Mouse (Mus musculus) hematopoietic stem cell, adult 5-6 weeks (primary cell): ENCODE data around the gene Rdh14. TPM values are rescaled to one million over a fixed set of nuclear protein-coding genes. Genes with fewer than 3 reads are reported as not detected.
A peak's percentile ranks its signal among the peaks of the same experiment; 100 is the strongest.

Experiments
- ATAC-seq, 2 experiments: fragments of 125-278 bp in 1 of 2; replicated peaks in 1 of 2; 2 replicates each; pipeline ENCODE4 v1.8.0; 2016 to 2017; ENCODE audit warnings: inconsistent platforms in 2 of 2, mild to moderate bottlenecking in 2 of 2, moderate number of reproducible peaks in 2 of 2, low read depth in 1 of 2, moderate TSS enrichment in 1 of 2; ENCODE audit not compliant: low FRiP score in 2 of 2, poor library complexity in 2 of 2, severe bottlenecking in 2 of 2, insufficient read depth in 1 of 2, low TSS enrichment in 1 of 2
- total RNA-seq: library from RNA; stranded (forward); fragments of 172-1452, 232-1000 nt; gene quantifications from 2 replicates; pipeline ENCODE4 v1.2.3, GENCODE M21; 2017

The Rdh14 gene
- 15.6 and 23.8 TPM in 2 replicates for total RNA-seq

- ATAC-seq: peak; percentile 98 to 99
Measured at GRCm38 (mm10) chr12:10390671-10391441, at the start of gene Rdh14. Rdh14 (plus strand) TSS chr12:10390772.

DNA sequence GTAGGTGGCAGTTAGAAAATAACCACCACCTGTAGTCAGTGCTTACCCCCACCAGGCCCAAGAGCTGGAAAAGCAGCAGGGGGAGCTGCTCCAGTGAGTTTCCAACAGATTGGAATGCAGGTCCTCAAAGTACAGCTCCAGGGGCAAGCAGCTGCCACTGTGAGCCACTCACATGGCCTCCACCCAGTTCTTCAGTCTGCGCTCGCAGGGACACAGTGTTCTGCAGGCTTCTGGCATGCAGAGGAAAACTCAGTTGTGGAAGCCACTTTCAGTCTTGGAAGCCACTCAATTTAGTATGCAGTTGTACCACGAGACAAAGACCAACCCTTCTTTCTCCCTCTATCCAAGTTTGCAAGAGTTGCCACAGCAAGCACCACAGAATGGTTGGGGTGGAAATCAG, 39.9 kb upstream of the Rdh14 start:
- no peak for ATAC-seq

- ATAC-seq: no peak
Measured at GRCm38 (mm10) chr12:10357756-10358155, 32.8 kb upstream of the Rdh14 start.

DNA sequence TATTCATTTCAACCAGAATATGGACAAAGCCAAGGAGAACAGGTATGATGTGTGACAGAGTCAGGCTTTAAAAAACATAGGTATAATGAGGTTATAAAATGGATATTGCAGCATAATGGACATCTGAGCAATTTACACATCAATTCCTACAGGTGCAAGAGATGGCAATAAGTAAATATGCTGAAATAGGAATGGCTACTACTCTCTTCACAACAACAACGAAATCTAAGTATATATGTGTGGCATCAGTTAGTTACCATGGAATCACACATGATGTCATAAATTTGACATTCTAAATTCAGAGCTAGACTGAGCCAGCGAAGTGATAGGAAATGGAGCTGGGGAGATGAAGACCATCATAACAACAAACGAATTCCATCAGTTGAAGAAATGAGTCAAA, 20.9 kb upstream of the Rdh14 start, which contains the start of gene Nt5c1b:
Gene Nt5c1b (plus strand): TSS at position 301 of the 400 bp plus-strand sequence.
- ATAC-seq: no peak

- no peak for ATAC-seq
Measured at GRCm38 (mm10) chr12:10400788-10401187, 10.2 kb downstream of the Rdh14 start.

DNA sequence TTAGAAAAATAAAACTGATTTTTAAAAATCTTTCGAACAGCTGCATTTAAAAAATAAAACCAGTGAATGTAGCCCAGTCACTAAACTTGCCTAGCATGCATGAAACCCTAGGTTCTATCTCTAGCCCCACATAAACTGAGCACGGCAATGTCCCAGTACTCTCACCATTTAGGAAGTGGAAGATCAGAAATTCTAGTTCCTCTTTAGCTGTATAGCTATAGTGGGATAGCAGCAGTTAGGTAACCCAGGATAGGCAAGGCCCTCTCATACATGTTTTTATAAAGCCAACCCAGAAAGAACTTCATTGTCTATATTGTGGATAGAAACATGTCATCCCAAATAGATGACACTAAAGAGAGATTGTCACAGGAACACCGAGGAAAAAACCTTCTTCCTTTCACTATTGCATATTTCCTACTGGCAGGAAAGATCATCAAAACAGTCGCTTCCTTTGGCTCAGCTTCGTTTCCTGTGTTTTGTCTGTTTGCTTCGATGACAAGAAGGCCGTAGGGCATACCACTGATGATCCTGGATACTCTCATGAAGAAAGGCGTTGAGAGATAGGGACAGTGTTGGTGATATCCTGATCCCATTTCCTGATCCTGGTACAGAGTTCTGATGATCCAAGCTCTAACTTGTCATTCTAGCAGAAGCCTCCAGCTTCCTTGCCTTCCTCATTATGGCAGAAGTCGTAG, 12.0 kb downstream of the Rdh14 start:
- no peak for ATAC-seq

DNA sequence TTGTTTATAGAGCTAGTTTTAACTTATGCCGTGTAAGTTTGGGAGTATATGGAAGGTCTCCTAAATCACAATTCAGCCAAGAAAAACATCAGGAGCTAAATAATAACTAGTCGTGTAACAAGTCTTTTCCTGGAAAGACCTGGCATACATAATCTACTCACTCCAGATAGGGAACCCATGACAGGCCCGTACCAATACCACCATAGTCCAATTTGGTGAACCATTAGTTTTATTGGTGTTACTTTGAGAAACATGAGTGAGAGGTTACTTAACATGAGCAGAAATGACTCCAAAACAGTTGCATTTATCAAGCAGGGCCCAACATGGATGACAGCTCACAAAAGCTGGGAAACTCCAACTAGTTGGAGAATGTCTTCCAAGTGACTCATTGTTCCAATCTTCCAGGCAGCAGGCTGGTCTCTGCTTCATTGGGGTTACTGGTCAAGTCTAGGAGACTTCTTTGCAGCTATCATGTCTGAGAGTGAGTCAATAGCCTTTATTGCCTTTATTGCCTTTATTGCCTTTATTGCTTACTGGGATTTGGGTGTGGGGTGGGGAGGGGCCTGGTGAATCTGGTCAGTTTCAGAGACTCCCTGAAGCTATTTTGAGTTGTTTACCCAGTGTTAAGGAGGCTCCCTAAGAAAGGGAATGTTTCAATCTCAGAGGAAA, 20.1 kb downstream of the Rdh14 start:
- ATAC-seq: no peak

DNA sequence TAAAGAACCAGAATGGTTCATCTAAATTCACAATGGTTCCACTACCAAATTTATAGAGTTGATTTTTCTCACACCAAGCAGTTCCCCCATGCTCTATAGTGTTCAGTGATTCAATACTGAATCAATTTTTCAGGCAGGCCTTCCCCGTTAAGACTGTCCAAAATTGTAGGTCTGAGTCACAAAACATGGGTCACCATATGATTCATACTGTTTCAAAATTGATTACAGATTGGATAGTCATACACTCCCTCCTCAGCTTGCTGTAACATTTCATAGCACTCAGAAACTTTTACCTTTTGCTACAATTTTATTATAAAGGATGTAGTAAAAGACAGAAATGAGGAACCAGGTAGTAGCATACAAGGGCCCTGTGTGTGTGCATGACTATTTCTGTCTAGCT, 20.9 kb downstream of the Rdh14 start:
- no peak for ATAC-seq

GRCm38 (mm10) chr12:10422347-10422746, 31.8 kb downstream of the Rdh14 start:
- ATAC-seq: no peak

DNA sequence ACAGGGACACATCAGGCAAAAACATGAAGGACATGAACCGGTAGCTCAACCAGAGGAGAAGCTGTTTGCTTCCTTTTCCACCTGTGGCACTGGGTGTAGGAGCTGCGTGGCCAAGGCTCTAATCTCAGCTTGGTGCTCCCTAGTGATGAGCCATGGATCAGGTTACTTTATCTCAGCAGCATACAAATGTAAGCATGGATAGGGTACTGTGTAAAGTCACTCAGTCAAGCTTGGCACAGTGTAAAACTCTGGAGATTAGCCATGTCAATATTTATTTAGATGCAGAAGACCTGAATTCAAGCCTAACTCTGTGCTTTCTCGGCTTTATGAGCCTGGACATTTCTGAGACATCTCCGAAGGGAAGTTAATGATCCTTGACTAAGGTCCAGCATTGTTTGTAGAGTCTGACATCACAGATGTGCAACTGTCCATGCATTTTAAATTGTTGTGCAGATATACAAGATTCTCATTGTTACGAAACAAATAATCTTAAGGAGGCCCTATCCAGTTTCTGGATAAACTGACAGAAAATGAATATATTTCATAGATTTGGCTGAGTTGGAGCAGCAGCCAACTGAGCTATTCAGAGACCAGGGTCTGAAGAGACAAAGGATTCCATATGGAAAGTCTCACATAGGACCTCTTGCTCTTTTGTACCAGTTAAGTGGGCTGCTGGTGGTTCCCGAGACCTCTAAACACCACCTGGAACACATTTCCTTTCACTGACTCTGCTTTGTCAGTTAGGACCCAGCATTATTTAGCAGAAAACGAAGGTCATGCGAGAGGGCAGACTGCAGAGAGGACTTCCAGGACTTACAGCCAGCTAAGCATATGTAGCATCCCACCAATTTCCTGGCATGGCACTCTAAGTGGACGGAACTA, 35.7 kb downstream of the Rdh14 start:
- no peak for ATAC-seq

DNA sequence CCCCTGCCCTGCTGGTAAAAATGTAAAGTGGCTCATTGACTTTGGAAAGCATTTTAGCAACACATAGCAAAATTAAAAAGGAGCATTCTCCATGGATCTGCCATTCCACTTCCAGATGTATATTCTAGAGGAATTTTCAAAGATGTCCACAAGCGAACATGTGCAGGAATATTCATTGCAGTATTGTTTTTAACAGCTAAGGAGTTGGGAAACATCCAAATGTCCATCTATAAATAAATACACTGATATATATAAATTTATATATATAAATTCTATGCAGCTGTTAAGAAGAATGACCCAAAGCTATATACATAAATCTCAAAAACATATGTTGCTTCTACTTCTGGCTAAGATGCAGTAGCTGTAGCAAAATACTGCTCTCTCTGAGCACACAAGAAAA, 40.4 kb downstream of the Rdh14 start:
- ATAC-seq: no peak

- peak; percentile 71 to 88; a peak in 3 of 4 replicates for ATAC-seq
Measured at GRCm38 (mm10) chr12:10438054-10439001, 47.8 kb downstream of the Rdh14 start.

DNA sequence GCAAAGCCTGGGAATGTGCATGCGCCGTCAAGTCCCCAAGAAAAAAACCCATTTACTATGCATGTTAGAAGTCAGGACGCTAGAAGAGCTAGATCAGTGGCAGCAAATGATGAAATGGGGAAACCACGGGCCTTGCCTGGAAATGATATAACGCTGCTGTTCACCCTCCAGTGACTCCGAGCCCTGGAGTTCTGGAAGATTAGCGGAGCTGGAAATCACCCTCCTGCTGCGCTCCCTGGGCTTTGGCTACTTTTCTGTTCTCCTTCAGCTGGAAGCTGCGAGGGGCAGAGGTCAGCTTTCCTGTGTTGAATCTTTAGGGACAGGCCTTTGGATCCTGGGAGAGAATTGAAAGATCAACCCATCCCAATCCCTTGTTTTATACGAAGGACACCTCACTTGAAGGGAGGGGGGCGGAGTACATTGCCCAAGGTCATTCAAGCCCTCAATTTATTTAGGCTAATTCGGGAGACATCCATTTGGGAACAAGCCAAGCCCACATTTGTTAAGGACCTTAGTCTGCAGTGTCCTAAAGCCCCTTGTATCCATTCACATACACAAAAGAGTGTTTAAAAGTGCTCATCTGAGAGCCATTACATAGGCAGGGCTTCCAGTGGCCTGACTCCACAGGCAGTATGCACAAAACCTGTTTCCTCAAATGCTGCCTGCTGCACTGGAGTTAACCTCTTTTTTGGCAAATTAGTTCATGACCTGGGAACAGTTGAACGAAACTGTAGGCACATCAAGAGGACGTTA, 49.1 kb downstream of the Rdh14 start:
- no peak for ATAC-seq
